Mouse (Mus musculus): Measurements from ENCODE around the gene Cdr2l.

GRCm38 (mm10) chr11:115337826-115338225 is 43.9 kb upstream of the Cdr2l start:
- no peak for TF ChIP-seq CTCF (IDR thresholded peaks at IDR 0.05; ENCODE audit: low read depth, low read length)
- no peak for TF ChIP-seq GATA1 (IDR thresholded peaks at IDR 0.05; ENCODE audit: borderline replicate concordance, low read length)
- TF ChIP-seq TAL1 (conservative IDR thresholded peaks at IDR 0.05; ENCODE audit: low read depth, low read length) = no peak
- no peak for TF ChIP-seq GATA2 (IDR thresholded peaks at IDR 0.05; ENCODE audit: borderline replicate concordance, low read depth, low read length)
